Mouse (Mus musculus): ENCODE results near the gene Nfia.

DNA sequence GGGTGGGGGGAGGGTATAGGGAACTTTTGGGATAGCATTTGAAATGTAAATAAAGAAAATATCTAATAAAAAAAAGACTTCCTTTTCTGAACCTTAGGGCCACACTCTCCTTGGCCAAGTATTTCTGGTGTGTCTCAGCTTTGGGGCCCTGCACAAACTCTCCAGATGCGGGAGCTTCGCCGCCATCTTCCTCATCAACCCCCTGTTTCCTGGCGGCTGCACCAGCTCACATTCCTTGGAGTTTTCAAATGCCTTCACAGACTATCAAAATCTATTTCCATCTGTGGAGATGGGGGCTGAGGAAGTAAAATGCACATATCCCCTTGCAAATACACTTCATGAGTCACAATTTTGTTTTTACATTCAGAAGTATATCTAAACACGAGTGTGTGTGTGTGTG, 75.1 kb downstream of the Nfia start:
- no peak for TF ChIP-seq CTCF (IDR thresholded peaks at IDR 0.05; ENCODE audit: low read depth, low read length)
- TF ChIP-seq EP300 (IDR thresholded peaks at IDR 0.05; ENCODE audit: insufficient read depth, low read depth, low read length), result no peak
